Mouse (Mus musculus) megakaryocyte, embryonic 14.5 days (primary cell): ENCODE measurements around the gene Cd3e.

Source experiments
- FLI1 ChIP-seq: IDR thresholded peaks from 2 replicates; pipeline ENCODE4 v1.6.1; 2012; ENCODE audit warnings: low read length, inconsistent platforms, mixed read lengths
- GATA1 ChIP-seq: IDR thresholded peaks from 3 replicates; pipeline ENCODE4 v1.6.1; 2012; ENCODE audit warnings: mixed read lengths, low read length, inconsistent platforms, borderline replicate concordance

- TF ChIP-seq GATA1 (no peak), FLI1 (no peak)
These were observed 10.3 kb downstream of the Cd3e start for GRCm38 (mm10) chr9:44999171-44999570.
